Mouse (Mus musculus): ENCODE results near the gene Akap8l.

- TF ChIP-seq TAL1 (IDR thresholded peaks at IDR 0.05; ENCODE audit: low read length) (no peak), GATA1 (IDR thresholded peaks at IDR 0.05; ENCODE audit: low read length) (no peak)
Measured at GRCm38 (mm10) chr17:32313892-32314291, 36.5 kb downstream of the Akap8l start.

All from erythroblast, embryonic 14.5 days (primary cell).